Mouse (Mus musculus): Measurements from ENCODE around the gene Snrpd3. TPM values are rescaled to one million over a fixed set of nuclear protein-coding genes. Genes with fewer than 3 reads are reported as not detected.
A peak's percentile ranks its signal among the peaks of the same experiment; 100 is the strongest.

Snrpd3 gene
- polyA plus RNA-seq, 1 experiment from 2014 or later: 90.6 TPM

DNA sequence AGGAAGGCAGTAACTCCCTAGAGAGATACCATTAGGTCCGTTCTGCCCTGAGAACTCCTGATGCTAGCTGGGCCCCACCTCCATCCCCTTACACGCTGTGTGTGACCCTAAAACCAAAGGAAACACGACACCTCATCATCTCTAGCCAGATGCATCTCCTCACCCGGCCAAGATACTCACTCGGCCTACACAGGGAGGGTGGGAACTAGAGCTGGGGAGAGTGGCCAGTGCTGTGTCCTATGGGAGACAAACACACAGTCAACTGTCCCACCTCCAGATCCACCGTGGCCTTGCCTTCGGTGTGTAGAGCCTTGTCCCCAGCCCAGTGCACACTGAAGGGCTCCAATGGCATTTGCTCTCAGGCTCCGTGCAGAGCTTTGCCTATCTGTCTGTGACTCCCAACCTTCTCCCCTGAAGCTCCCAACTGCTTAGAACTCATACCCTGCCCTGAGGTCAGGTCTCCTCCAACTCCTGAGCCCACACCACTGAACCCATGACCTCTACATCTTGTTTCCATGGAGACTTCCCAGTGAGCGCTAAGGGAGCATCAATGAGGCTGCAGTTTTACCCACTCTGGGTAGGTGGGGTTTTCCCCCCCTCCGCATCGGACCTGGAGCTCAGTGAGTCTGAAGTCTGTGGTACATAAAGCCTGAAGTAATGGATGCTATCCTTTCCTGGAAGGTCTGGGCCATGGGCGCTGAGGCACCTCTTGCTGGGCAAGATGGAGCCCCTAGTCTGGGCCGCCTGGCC is 35.5 kb downstream of the Snrpd3 start:
- no peaks in the 10 kb centered on the region for H3K9me3 ChIP-seq (ENCODE audit: control insufficient read depth, low read length)
- peaks cover 13 to 24% of the 10 kb centered on the region in 2 experiments for H3K4me1 ChIP-seq (ENCODE audit: control insufficient read depth in 2 of 2, insufficient read depth in 2 of 2, low read length in 2 of 2)
- no peak for ATAC-seq (ENCODE audit: insufficient number of reproducible peaks, insufficient read depth, low FRiP score, low read depth)
- H3K4me3 ChIP-seq (ENCODE audit: control insufficient read depth in 1 of 2, insufficient read depth in 1 of 2, low read depth in 1 of 2, low read length in 2 of 2): no peak overlapping the region
- no peaks in the 10 kb centered on the region for H3K27me3 ChIP-seq (ENCODE audit: control insufficient read depth, insufficient read depth, low read length)
- WGBS: 77% methylated on average over 13 of the region's 13 CpGs
- H3K27ac ChIP-seq (replicated peaks in 1 of 2; ENCODE audit: control insufficient read depth in 1 of 2, insufficient read depth in 1 of 2, low read depth in 2 of 2, low read length in 2 of 2): no peak overlapping the region
- no peaks in the 10 kb centered on the region for H3K36me3 ChIP-seq (ENCODE audit: control insufficient read depth, insufficient read depth, low read length)
- H3K9ac ChIP-seq (ENCODE audit: low read length): no peak overlapping the region
- no peak overlapping the region for H3K4me2 ChIP-seq (ENCODE audit: low read length)

DNA sequence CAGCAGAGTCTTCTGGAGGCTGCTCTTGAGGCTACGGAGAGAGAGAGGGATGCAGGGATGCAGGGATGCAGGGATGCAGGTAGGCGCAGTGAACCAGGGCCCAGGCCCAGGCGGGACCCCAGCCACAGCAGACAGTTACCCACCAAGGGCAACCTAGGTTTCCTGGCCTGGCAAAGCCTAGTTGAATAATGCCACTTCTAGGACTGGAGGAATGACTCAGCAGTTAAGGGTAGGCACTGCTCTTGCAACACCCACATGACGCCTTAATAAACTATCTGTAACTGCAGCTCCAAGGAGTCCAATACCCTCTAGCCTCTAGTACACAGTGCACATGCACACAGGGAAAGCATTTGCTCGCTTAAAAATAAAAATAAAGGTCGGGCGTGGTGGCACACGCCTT is 36.7 kb downstream of the Snrpd3 start:
- no peak overlapping the region for H3K27ac ChIP-seq (replicated peaks in 1 of 2; ENCODE audit: control insufficient read depth in 1 of 2, insufficient read depth in 1 of 2, low read depth in 2 of 2, low read length in 2 of 2)
- no peak overlapping the region for H3K4me3 ChIP-seq (ENCODE audit: control insufficient read depth in 1 of 2, insufficient read depth in 1 of 2, low read depth in 1 of 2, low read length in 2 of 2)
- H3K27me3 ChIP-seq (ENCODE audit: control insufficient read depth, insufficient read depth, low read length): peaks cover 3% of the 10 kb centered on the region
- no peak overlapping the region for H3K4me2 ChIP-seq (ENCODE audit: low read length)
- no peaks in the 10 kb centered on the region for H3K36me3 ChIP-seq (ENCODE audit: control insufficient read depth, insufficient read depth, low read length)
- H3K9ac ChIP-seq (ENCODE audit: low read length): no peak overlapping the region
- no peak for ATAC-seq (ENCODE audit: insufficient number of reproducible peaks, insufficient read depth, low FRiP score, low read depth)
- H3K9me3 ChIP-seq (ENCODE audit: control insufficient read depth, low read length): no peaks in the 10 kb centered on the region
- peaks cover 12 to 22% of the 10 kb centered on the region in 2 experiments for H3K4me1 ChIP-seq (ENCODE audit: control insufficient read depth in 2 of 2, insufficient read depth in 2 of 2, low read length in 2 of 2)
- 85% methylated on average over 8 of the region's 8 CpGs for WGBS

DNA sequence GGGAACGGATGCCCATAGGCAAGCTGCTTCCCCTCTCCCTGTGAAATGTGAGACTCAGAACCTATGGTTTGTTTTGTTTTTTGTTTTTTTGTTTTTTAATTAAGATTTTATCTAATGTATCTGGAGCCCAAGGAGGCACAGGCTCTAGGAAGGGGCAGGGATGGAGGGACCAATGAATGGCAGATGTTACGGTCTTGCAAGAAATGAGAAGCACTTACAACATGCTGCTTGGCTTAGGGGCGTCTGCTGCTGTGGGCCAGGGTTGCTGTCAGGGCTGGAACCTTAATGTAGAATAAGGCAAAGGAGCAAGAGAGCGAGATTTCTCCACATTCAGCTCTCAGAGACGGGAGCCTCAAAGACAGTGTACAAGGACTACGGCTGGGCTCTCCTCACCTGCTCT is 38.2 kb downstream of the Snrpd3 start:
- Histone ChIP-seq H3K36me3 (ENCODE audit: control insufficient read depth, insufficient read depth, low read length) (no peaks in the 10 kb centered on the region), H3K4me1 (ENCODE audit: control insufficient read depth in 2 of 2, insufficient read depth in 2 of 2, low read length in 2 of 2) (peaks cover 15 to 33% of the 10 kb centered on the region in 2 experiments), H3K4me2 (ENCODE audit: low read length) (no peak overlapping the region), H3K27me3 (ENCODE audit: control insufficient read depth, insufficient read depth, low read length) (peaks cover 16% of the 10 kb centered on the region), H3K4me3 (ENCODE audit: control insufficient read depth in 1 of 2, insufficient read depth in 1 of 2, low read depth in 1 of 2, low read length in 2 of 2) (no peak overlapping the region), H3K9me3 (ENCODE audit: control insufficient read depth, low read length) (no peaks in the 10 kb centered on the region), H3K9ac (ENCODE audit: low read length) (no peak overlapping the region), H3K27ac (replicated peaks in 1 of 2; ENCODE audit: control insufficient read depth in 1 of 2, insufficient read depth in 1 of 2, low read depth in 2 of 2, low read length in 2 of 2) (0 out of 4 replicates have a peak overlapping the region, but pooled peaks of 1 of the 2 experiments have one; percentile 37)
- ATAC-seq (ENCODE audit: insufficient number of reproducible peaks, insufficient read depth, low FRiP score, low read depth): no peak
- WGBS: 60% methylated on average over 6 of the region's 6 CpGs

DNA sequence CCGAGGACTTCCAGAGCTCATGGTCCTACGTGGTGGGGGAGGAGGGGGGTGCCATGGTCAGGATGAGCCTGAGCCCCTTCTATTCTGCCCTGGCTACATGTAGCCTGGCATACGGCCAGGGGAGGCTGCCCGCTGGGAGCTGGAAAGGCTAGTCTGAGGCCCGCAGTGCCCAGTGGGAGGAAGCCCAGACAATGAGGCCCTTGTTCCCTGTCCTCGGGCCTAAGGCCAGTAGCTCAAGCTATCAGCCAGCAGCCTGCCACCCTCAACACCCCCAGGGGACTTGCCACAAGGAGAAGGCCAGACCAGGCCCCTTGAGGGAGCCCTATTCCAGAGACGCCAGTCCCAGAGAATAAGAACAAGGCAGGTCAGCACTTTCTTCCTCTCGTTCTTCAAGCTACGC is 38.7 kb downstream of the Snrpd3 start:
- no peak overlapping the region for H3K4me3 ChIP-seq (ENCODE audit: control insufficient read depth in 1 of 2, insufficient read depth in 1 of 2, low read depth in 1 of 2, low read length in 2 of 2)
- 0 out of 4 replicates have a peak overlapping the region, but pooled peaks of 1 of the 2 experiments have one; percentile 37 for H3K27ac ChIP-seq (replicated peaks in 1 of 2; ENCODE audit: control insufficient read depth in 1 of 2, insufficient read depth in 1 of 2, low read depth in 2 of 2, low read length in 2 of 2)
- ATAC-seq (ENCODE audit: insufficient number of reproducible peaks, insufficient read depth, low FRiP score, low read depth): peak; percentile 29
- peak overlapping the region; percentile 7; the same call in 1 of the 2 replicates for H3K4me2 ChIP-seq (ENCODE audit: low read length)
- H3K9ac ChIP-seq (ENCODE audit: low read length): 0 out of 2 replicates have a peak overlapping the region, but pooled peaks have one; percentile 34
- WGBS: 35% methylated on average over 9 of the region's 9 CpGs
- H3K36me3 ChIP-seq (ENCODE audit: control insufficient read depth, insufficient read depth, low read length): no peaks in the 10 kb centered on the region
- no peaks in the 10 kb centered on the region for H3K9me3 ChIP-seq (ENCODE audit: control insufficient read depth, low read length)
- H3K27me3 ChIP-seq (ENCODE audit: control insufficient read depth, insufficient read depth, low read length): peaks cover 21% of the 10 kb centered on the region
- H3K4me1 ChIP-seq (ENCODE audit: control insufficient read depth in 2 of 2, insufficient read depth in 2 of 2, low read length in 2 of 2): peaks cover 15 to 34% of the 10 kb centered on the region in 2 experiments

DNA sequence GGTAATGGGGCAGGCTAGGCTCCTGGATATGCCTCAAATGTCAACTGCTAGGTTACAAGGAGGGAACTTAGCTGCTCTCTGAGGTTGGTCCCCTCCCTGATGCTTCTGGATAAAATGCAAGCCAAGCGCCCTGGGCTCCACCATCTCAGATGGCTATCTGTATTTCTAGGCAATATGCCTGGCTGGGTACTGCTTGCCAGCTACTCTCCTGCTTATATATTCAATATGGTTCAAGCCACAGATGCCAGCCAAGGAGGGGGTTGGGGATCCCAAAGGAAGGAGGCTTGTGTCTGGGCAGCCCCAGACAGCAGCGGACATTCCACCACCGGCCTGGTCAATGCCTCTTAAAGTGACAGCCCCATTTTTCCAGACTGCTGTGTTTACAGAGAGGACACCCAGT is 41.2 kb downstream of the Snrpd3 start:
- H3K36me3 ChIP-seq (ENCODE audit: control insufficient read depth, insufficient read depth, low read length): no peaks in the 10 kb centered on the region
- no peak overlapping the region for H3K4me2 ChIP-seq (ENCODE audit: low read length)
- no peak for ATAC-seq (ENCODE audit: insufficient number of reproducible peaks, insufficient read depth, low FRiP score, low read depth)
- peaks cover 15 to 34% of the 10 kb centered on the region in 2 experiments for H3K4me1 ChIP-seq (ENCODE audit: control insufficient read depth in 2 of 2, insufficient read depth in 2 of 2, low read length in 2 of 2)
- H3K9ac ChIP-seq (ENCODE audit: low read length): no peak overlapping the region
- H3K4me3 ChIP-seq (ENCODE audit: control insufficient read depth in 1 of 2, insufficient read depth in 1 of 2, low read depth in 1 of 2, low read length in 2 of 2): no peak overlapping the region
- 23% methylated on average over 3 of the region's 3 CpGs for WGBS
- no peaks in the 10 kb centered on the region for H3K9me3 ChIP-seq (ENCODE audit: control insufficient read depth, low read length)
- no peak overlapping the region for H3K27ac ChIP-seq (replicated peaks in 1 of 2; ENCODE audit: control insufficient read depth in 1 of 2, insufficient read depth in 1 of 2, low read depth in 2 of 2, low read length in 2 of 2)
- peaks cover 38% of the 10 kb centered on the region for H3K27me3 ChIP-seq (ENCODE audit: control insufficient read depth, insufficient read depth, low read length)

DNA sequence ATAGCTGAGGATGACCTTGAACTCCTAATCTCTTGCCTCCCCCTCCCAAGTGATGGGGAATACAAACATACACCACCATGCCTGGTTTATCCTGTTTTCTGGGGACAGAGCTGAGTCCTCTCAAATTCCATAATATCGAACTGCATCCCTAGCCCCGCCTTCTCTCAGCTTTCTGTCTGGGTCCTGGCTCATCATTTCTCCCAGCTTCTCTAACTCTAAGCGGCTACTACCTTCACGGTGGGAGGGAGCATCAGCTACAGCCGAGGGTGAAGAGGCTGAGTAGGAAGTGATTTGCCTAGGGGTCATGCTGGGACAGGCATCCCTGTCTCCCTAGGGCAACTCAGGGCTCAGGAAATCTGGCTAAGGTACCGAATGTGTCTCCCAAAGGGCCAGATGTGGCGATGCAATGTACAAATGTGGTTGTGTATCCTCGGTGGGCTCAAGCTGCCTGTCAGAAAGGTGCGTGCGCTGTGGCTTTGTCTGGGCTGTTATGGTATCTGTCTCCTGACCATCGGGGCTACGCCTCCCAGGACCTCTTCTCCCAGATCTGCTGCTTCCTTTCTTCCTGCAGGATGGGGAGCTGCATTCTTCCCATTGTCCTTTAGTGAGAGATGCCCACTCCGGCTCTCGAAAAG is 41.8 kb downstream of the Snrpd3 start:
- H3K36me3 ChIP-seq (ENCODE audit: control insufficient read depth, insufficient read depth, low read length): no peaks in the 10 kb centered on the region
- H3K9me3 ChIP-seq (ENCODE audit: control insufficient read depth, low read length): no peaks in the 10 kb centered on the region
- H3K4me1 ChIP-seq (ENCODE audit: control insufficient read depth in 2 of 2, insufficient read depth in 2 of 2, low read length in 2 of 2): peaks cover 15 to 34% of the 10 kb centered on the region in 2 experiments
- ATAC-seq (ENCODE audit: insufficient number of reproducible peaks, insufficient read depth, low FRiP score, low read depth): no peak
- H3K4me3 ChIP-seq (ENCODE audit: control insufficient read depth in 1 of 2, insufficient read depth in 1 of 2, low read depth in 1 of 2, low read length in 2 of 2): peak overlapping the region; percentile 58 to 63
- H3K27ac ChIP-seq (replicated peaks in 1 of 2; ENCODE audit: control insufficient read depth in 1 of 2, insufficient read depth in 1 of 2, low read depth in 2 of 2, low read length in 2 of 2): no peak overlapping the region
- peak overlapping the region; percentile 99 for H3K4me2 ChIP-seq (ENCODE audit: low read length)
- H3K27me3 ChIP-seq (ENCODE audit: control insufficient read depth, insufficient read depth, low read length): peaks cover 43% of the 10 kb centered on the region
- 6% methylated on average over 14 of the region's 14 CpGs for WGBS
- H3K9ac ChIP-seq (ENCODE audit: low read length): peak overlapping the region; percentile 72

DNA sequence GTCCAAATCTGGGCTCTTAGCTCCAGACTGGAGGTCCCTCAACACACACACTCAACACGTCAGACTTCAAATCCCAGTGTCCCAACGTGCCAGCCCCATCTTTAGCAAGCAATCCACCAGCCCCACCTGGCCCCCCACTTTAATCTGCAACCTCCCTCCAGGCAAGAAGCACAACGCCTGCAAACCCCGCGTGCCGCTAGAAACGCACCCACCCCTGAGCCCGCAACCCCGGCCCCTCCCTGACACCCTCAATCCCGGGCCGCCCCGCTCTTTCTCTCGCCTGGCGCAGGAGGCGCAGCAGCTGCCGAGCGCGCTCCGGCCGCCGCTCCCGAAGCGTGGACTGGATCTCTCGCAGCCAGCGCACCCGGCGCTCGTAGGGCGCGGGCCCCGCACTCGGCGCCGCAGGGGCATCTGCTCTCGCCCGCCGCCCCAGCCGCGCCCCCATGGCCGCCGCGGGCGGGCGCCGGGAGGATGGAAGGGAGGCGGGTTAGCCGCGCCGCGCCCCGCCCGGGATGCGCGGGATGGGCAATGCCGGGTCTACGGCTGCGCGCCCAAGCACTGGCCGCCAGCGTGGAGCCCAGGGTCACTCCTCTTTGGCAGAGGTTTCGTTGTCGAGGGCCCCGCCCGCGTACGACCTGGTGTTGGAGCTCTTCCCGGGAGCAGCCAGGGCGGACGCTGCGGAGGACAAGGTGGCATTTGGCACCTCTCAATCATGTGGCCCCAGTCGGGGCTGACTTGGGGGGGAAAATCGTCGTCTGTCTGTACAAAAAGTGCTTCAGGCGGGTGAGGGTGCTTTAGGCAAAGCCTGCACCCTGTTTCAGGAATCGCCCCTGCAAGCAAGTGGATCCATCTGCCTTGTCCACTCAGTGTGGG is 42.6 kb downstream of the Snrpd3 start, which contains the start of gene Lrrc75b:
Gene Lrrc75b, minus strand, starts transcription at position 655 of the 873 bp plus-strand sequence.
- Histone ChIP-seq H3K36me3 (ENCODE audit: control insufficient read depth, insufficient read depth, low read length) (no peaks in the 10 kb centered on the region), H3K9ac (ENCODE audit: low read length) (peak within 1 kb of the TSS; percentile 72), H3K4me2 (ENCODE audit: low read length) (peak within 1 kb of the TSS; percentile 99), H3K4me1 (ENCODE audit: control insufficient read depth in 2 of 2, insufficient read depth in 2 of 2, low read length in 2 of 2) (peaks cover 15 to 34% of the 10 kb centered on the region in 2 experiments), H3K4me3 (ENCODE audit: control insufficient read depth in 1 of 2, insufficient read depth in 1 of 2, low read depth in 1 of 2, low read length in 2 of 2) (peak within 1 kb of the TSS; percentile 58 to 63), H3K27ac (replicated peaks in 1 of 2; ENCODE audit: control insufficient read depth in 1 of 2, insufficient read depth in 1 of 2, low read depth in 2 of 2, low read length in 2 of 2) (no peak within 1 kb of the TSS), H3K9me3 (ENCODE audit: control insufficient read depth, low read length) (no peaks in the 10 kb centered on the region), H3K27me3 (ENCODE audit: control insufficient read depth, insufficient read depth, low read length) (peaks cover 47% of the 10 kb centered on the region)
- ATAC-seq (ENCODE audit: insufficient number of reproducible peaks, insufficient read depth, low FRiP score, low read depth): 0 out of 2 replicates have a peak, but pooled peaks have one; percentile 25
- WGBS: 1% methylated on average over 74 of the region's 75 CpGs
